Mouse (Mus musculus): ENCODE measurements around the gene Hsd11b2.
"Not testable (repeated sequence)": the region's sequence is repeated elsewhere in the genome, so short reads cannot be mapped to it uniquely, and the experiment has no call there.

The Hsd11b2 gene

DNA sequence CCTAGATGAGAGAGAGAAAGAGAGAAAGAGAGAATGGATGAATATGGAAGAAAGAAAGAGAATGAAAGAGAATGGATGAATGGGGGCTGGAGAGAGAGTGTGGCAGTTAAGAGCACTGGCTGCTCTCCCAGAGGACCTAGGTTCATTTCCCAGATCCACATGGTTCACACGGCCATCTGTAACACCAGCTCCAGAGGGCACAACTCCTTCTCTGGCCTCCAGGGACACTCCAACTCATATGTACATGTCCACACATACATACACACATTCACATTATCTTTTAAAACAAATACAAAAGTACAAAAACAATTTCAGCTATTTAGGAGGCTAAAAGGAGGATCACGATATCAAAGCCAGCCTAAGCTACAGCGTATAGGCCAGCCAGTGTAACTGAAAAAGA, 44.3 kb downstream of the Hsd11b2 start:
- DNase-seq (ENCODE audit: low spot score in 2 of 2): no peak

DNA sequence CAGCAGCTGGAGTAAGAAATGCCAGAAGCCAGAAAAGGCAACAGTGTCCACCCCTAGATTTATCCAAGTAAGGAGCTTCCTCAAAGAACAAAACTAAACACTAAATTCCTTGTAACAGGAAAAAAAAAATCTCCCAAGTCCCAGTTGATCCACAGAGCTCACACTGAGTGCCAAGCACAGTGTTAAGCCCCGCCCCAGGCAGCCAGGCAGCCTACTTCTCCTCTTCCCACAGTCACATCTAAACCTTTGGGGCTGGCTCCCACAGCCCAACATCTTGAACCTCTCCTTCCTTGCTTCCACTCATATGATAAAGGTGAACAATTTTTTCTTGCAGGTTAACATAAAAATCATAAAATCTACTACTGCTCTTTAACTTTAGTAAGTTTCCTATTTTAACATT, 45.3 kb downstream of the Hsd11b2 start:
- no peak for DNase-seq (ENCODE audit: low spot score in 2 of 2)

DNA sequence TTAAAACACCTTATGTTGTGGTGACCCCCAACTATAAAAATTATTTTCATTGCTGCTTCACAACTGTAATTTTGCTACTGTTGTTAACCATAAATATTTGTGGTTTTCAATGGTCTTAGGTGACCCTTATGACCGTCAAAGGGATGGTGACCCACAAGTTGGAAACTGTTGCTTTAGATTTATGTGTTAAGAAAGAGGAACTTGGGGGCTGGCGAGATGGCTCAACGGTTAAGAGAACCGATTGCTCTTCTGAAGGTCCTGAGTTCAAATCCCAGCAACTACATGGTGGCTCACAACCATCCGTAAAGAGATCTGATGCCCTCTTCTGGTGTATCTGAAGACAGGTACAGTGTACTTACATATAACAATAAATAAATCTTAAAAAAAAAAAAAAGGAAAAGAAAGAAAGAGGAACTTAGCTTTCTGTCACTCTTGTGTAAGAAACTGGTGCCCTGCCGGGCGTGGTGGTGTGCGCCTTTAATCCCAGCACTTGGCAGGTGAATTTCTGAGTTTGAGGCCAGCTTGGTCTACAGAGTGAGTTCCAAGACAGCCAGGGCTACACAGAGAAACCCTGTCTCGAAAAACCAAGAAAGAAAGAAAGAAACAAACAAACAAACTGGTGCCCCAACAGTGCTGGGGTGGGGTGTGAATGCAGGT, 46.1 kb downstream of the Hsd11b2 start:
- DNase-seq (ENCODE audit: low spot score in 2 of 2): not testable (repeated sequence)

DNA sequence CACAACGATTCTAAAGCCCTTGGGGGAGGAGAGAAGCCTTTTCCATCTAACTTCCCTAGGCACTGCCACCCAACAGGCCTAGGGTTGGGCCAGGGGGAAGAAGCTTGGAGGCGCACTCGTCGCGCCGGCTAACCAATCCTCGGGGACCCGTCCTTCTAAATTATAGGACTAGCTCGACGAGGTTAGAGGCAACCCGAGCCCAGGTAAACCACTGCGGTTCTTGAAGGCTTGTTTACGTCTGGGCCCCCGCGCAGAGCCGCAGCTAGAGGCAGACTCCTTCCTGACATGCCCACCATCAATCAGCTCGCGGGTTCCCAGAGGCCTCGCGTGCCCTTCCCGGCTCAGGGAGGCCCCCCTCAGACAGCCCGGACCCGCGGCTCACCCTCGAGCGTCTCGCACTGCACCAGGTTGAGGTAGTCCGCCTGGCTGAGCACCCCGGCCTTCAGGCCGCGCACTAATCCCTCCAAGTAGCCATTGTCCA, 46.9 kb downstream of the Hsd11b2 start:
- DNase-seq (ENCODE audit: low spot score in 2 of 2): peak; percentile 48 to 60

DNA sequence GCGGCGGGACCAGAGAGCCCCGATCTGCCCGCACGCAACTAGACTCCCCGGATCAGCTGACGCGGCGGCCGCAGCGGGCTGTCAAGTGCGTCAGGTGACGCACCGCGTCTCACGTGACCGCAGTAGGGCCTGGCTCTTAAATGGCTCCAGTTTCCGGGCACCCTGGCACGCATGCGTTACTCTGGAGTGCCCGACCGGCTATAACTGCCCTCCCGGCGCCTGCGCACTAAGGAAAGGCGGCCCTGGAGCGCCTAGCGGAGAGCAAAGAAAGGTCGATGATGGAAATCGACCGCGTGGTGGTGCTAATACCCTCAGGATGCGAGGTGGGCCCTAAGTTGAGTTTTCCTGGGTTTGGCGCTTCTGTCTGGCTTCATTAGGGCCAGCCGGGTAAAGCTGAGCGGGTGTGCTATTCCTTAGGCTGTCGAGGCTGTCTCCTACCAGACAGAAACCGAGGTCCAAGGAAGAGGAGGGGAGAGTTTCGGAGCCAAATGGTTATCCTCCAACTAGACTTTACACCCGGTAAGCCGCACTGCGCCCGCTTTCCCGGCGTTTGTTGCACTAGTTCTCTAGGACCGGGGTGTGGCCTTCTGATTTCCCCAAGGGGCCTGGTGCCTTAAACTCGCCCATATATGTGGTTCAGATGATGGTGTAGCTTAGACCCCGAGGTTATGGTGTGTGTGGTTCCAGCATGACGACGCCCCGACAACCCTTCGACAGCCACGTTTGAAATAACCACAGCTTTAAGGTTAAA, 47.6 kb downstream of the Hsd11b2 start, which contains the start of gene Atp6v0d1:
Gene Atp6v0d1 (minus strand): TSS at position 96 of the 751 bp plus-strand sequence.
- peak; percentile 99 to 100 for DNase-seq (ENCODE audit: low spot score in 2 of 2)

DNA sequence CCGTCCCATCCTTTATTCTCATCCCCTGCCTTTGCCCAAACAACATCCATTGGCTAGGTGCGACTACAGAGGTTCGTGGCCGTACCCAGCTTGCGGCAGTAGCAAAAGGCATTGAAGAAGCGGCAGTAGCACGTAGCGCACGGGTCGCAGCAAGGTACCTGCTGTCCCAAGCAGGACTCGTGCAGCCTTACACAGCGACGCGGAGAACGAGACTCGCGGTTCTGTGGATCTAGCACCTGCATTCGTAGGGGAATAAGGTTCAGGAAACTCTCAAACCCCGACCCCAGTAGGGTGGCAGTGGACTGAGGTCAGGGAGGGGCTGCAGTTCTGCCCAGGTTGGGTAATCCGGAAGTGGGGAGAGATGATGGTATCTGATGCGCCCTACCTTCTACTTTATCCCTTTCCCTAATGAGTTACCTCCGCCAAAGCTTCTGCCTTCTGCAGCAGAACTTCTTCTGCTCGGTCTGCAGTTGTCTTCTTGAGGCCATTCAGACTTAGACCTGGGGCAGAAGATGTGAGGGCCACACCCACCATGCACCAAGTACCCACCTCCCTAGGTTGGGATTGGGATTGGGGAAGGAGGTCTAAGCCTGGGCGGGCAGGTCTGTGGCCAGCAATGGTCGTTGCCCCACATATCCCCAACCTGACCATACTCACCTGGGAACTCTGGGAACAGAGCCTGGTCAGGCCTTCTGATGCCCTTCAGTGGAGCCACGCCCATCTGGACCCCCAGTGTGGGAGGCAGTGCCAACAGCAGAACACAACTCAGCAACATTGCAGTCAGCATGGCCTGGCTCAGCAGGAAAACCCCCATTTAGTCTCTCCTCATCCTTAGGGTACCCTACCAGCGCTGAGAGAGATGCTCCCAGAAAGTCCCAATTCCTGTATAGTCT, 48.4 kb downstream of the Hsd11b2 start:
- DNase-seq (ENCODE audit: low spot score in 2 of 2): no peak

DNA sequence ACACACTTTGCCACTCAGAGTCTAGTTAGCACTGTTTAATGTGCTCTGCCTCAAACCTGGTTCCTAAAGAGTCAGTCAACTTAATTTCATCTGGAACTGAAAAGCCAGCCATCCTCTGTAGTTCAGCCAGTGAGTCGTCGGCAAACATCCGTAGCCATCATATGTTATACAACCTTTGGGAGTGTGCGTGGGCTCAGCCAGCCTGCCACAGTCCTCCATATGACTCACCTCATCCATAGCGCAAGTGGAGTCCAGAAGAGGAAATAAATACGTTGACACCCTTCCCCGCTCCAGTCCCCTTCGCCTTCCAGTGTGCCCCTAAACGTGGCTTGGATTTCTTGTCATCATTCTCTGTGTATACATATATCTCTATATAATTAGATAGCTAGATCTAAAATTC, 53.3 kb downstream of the Hsd11b2 start:
- DNase-seq (ENCODE audit: low spot score in 2 of 2): peak; percentile 36 to 62

DNA sequence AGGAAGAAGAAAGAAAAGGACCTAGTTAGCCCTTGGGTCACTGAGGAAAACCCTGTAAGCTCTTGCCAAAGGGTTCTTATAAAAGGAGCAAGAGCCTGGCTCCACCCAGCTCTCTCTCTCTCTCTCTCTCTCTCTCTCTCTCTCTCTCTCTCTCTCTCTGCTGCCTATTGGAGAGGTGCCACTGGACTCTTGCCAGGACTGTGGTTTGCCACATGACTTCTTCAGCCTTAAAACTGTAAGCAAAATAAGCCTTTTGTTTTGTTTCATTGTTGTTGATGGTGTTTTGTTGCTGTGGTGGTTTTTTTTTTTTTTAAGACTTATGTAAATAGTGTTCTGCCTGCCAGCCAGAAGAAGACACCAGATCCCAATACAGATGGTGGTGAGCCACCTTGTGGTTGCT, 54.9 kb downstream of the Hsd11b2 start:
- no peak for DNase-seq (ENCODE audit: low spot score in 2 of 2)

Measured in frontal cortex, postnatal 36 days (tissue).